Mouse (Mus musculus) G1E (cell line): ENCODE data around the gene Creld1. TPM values are rescaled to one million over a fixed set of nuclear protein-coding genes. Genes with fewer than 3 reads are reported as not detected.

Experiments
- ATAC-seq: 2 replicates; pipeline ENCODE4 v1.8.0; 2016; ENCODE audit warnings: mild to moderate bottlenecking; ENCODE audit not compliant: insufficient number of reproducible peaks, poor library complexity, low FRiP score, severe bottlenecking; ENCODE audit errors: extremely low read depth
- DNase-seq: peaks from one replicate; pipeline ENCODE4 v3.0.0; 2012; ENCODE audit warnings: low spot score
- H3K27me3 ChIP-seq: 2 replicates; pipeline ENCODE4 v1.6.1; 2012; ENCODE audit warnings: mild to moderate bottlenecking, low read length, inconsistent platforms; ENCODE audit not compliant: insufficient read depth
- H3K36me3 ChIP-seq: replicated peaks from 2 replicates; pipeline ENCODE3; 2012; ENCODE audit warnings: mild to moderate bottlenecking, inconsistent platforms
- H3K4me1 ChIP-seq: 2 replicates; pipeline ENCODE4 v1.6.1; 2012; ENCODE audit warnings: low read depth, low read length, inconsistent platforms, mixed read lengths; ENCODE audit not compliant: insufficient read depth
- H3K4me3 ChIP-seq: 2 replicates; pipeline ENCODE4 v1.5.1; 2012; ENCODE audit warnings: low read depth, mild to moderate bottlenecking, inconsistent platforms, low read length, moderate library complexity, mixed read lengths
- H3K9me3 ChIP-seq: replicated peaks from 2 replicates; pipeline ENCODE4 v1.6.1; 2012; ENCODE audit warnings: inconsistent platforms
- CTCF ChIP-seq: IDR thresholded peaks from 2 replicates; pipeline ENCODE4 v1.5.1; 2012; ENCODE audit warnings: low read depth, low read length, inconsistent platforms, mixed read lengths
- GATA1 ChIP-seq: IDR thresholded peaks from 2 replicates; pipeline ENCODE4 v1.6.1; 2012; ENCODE audit warnings: borderline replicate concordance, low read length, inconsistent platforms, mixed read lengths
- GATA2 ChIP-seq: IDR thresholded peaks from 2 replicates; pipeline ENCODE4 v1.6.1; 2012; ENCODE audit warnings: low read depth, low read length, inconsistent platforms, borderline replicate concordance
- POLR2AphosphoS5 ChIP-seq: IDR thresholded peaks from 2 replicates; pipeline ENCODE4 v1.6.1; 2012; ENCODE audit warnings: low read depth, low read length, inconsistent platforms; ENCODE audit not compliant: insufficient replicate concordance
- TAL1 ChIP-seq: conservative IDR thresholded peaks from 2 replicates; pipeline ENCODE4 v1.6.1; 2012; ENCODE audit warnings: low read depth, low read length, inconsistent platforms, mixed read lengths
- polyA plus RNA-seq: library from polyadenylated mRNA; stranded (reverse); fragments of >175 nt; gene quantifications from 2 replicates; pipeline ENCODE4 v1.2.3, GENCODE M21; 2012
- total RNA-seq, 2 experiments: library from RNA; stranded (forward) in 1 of 2; stranded (reverse) in 1 of 2; fragments of 200-1000 nt in 1 of 2; fragments of >200 nt in 1 of 2; fragmentation: Nextera tagmentation in 1 of 2; gene quantifications; 2 replicates each; pipeline ENCODE4 v1.2.3; 2014 to 2017

Gene Creld1
- total and polyA plus RNA-seq, 3 experiments, result 5.8 to 19.8 (median 8.5) TPM

GRCm38 (mm10) chr6:113489410-113489809 is 6.3 kb downstream of the Creld1 start:
- H3K9me3 ChIP-seq, result peaks cover 3% of the 10 kb centered on the region
- peaks cover 30% of the 10 kb centered on the region for H3K4me1 ChIP-seq
- DNase-seq (no peak), ATAC-seq (no peak)
- peaks cover 80% of the 10 kb centered on the region for H3K36me3 ChIP-seq
- no peak overlapping the region for H3K4me3 ChIP-seq
- TF ChIP-seq POLR2AphosphoS5 (no peak), CTCF (no peak), GATA2 (no peak), TAL1 (no peak), GATA1 (no peak)
- H3K27me3 ChIP-seq, result no peaks in the 10 kb centered on the region

GRCm38 (mm10) chr6:113492101-113492864 is 9.2 kb downstream of the Creld1 start:
- Histone ChIP-seq H3K4me1 (peaks cover 12% of the 10 kb centered on the region), H3K4me3 (no peak overlapping the region), H3K9me3 (peaks cover 7% of the 10 kb centered on the region), H3K27me3 (peaks cover 13% of the 10 kb centered on the region), H3K36me3 (peaks cover 66% of the 10 kb centered on the region)
- no peak for DNase-seq
- no peak for ATAC-seq
- TF ChIP-seq GATA1 (no peak), GATA2 (no peak), POLR2AphosphoS5 (no peak), CTCF (no peak), TAL1 (no peak)

- peaks cover 5% of the 10 kb centered on the region for H3K4me1 ChIP-seq
- peaks cover 48% of the 10 kb centered on the region for H3K36me3 ChIP-seq
- DNase-seq (no peak), ATAC-seq (no peak)
- peaks cover 7% of the 10 kb centered on the region for H3K9me3 ChIP-seq
- TF ChIP-seq GATA1 (no peak), GATA2 (no peak), POLR2AphosphoS5 (no peak), TAL1 (no peak)
- H3K4me3 ChIP-seq, result peak overlapping the region; percentile 11; the same call in 1 of the 2 replicates
- H3K27me3 ChIP-seq, result peaks cover 30% of the 10 kb centered on the region
Observed at GRCm38 (mm10) chr6:113494258-113494788, 11.2 kb downstream of the Creld1 start.

- peaks cover 40% of the 10 kb centered on the region for H3K36me3 ChIP-seq
- DNase-seq (no peak), ATAC-seq (no peak)
- H3K27me3 ChIP-seq, result peaks cover 33% of the 10 kb centered on the region
- TF ChIP-seq GATA2 (no peak), CTCF (no peak), GATA1 (no peak), TAL1 (no peak), POLR2AphosphoS5 (no peak)
- peaks cover 7% of the 10 kb centered on the region for H3K9me3 ChIP-seq
- H3K4me3 ChIP-seq, result no peak overlapping the region
- H3K4me1 ChIP-seq, result peaks cover 8% of the 10 kb centered on the region
Observed at GRCm38 (mm10) chr6:113495071-113495675, 12.1 kb downstream of the Creld1 start.

- ATAC-seq (no peak), DNase-seq (no peak)
- TF ChIP-seq GATA2 (no peak), GATA1 (no peak), TAL1 (no peak), CTCF (no peak), POLR2AphosphoS5 (no peak)
- Histone ChIP-seq H3K36me3 (peaks cover 7% of the 10 kb centered on the region), H3K4me3 (no peak overlapping the region), H3K4me1 (peaks cover 7% of the 10 kb centered on the region), H3K27me3 (peaks cover 66% of the 10 kb centered on the region), H3K9me3 (peaks cover 5% of the 10 kb centered on the region)
Observed at GRCm38 (mm10) chr6:113499346-113499745, 16.2 kb downstream of the Creld1 start.

GRCm38 (mm10) chr6:113501388-113502084 is 18.4 kb downstream of the Creld1 start, which contains the start of gene Prrt3:
Prrt3 (minus strand) TSS chr6:113501931.
- Histone ChIP-seq H3K36me3 (no peaks in the 10 kb centered on the region), H3K27me3 (peaks cover 71% of the 10 kb centered on the region), H3K9me3 (no peaks in the 10 kb centered on the region), H3K4me3 (no peak within 1 kb of the TSS), H3K4me1 (peaks cover 7% of the 10 kb centered on the region)
- DNase-seq (no peak), ATAC-seq (no peak)
- TF ChIP-seq GATA2 (no peak), TAL1 (no peak), CTCF (no peak), POLR2AphosphoS5 (no peak), GATA1 (no peak)
